Mouse (Mus musculus) thymus, postnatal 36 days (tissue): ENCODE measurements around the gene Tln2.

Experiments
- DNase-seq, 2 experiments: peaks; one replicate each; pipeline ENCODE4 v3.0.0; 2022; ENCODE audit warnings: mixed read lengths in 2 of 2

The Tln2 gene

GRCm38 (mm10) chr9:67545794-67546193 is 13.7 kb downstream of the Tln2 start:
- DNase-seq, result no peak

DNA sequence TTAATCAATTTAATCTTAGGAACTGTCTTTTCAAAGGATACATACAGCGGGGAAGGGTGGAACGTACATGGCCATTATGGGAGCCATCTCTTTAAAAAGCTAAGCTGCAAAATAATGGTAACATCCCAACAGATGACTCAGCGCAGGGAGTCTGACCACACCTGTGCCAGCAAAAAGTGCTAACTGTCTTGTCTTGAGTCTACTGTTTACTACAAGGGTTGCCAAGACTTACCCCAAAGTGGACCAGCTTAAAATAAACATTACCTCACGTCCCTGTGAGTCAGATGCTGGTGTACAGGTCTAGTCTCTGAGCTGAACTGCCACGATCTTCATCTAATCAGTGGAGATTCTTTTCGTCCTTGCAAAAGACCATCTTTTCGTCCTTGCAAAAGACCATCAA is 14.7 kb downstream of the Tln2 start:
- DNase-seq, result no peak

- DNase-seq, result no peak
These were observed 17.6 kb downstream of the Tln2 start for GRCm38 (mm10) chr9:67541948-67542347.

- DNase-seq, result no peak
These were observed 19.5 kb downstream of the Tln2 start for GRCm38 (mm10) chr9:67539776-67540706.

DNA sequence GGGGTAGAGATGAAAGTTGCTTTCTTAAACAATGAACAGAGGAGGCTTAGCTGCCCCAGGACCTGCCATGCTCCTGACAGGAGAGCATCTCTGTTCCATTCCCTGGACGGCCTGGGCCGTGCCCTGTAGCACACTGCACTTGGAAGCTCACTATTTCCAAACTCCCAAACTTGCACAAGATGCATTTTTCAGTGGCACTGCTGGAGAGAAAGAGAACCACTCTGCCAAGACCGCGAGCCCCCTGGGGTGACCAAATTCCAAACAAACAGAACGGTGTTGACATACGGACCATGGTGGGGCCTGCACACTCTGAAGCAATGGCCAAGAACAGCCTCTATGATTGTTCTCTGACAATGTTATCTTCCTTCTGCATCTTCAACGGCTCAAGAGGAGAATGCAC is 25.1 kb downstream of the Tln2 start:
- DNase-seq, result no peak

GRCm38 (mm10) chr9:67533260-67533659 is 26.2 kb downstream of the Tln2 start:
- DNase-seq, result no peak

GRCm38 (mm10) chr9:67532631-67533030 is 26.9 kb downstream of the Tln2 start:
- DNase-seq, result no peak

DNA sequence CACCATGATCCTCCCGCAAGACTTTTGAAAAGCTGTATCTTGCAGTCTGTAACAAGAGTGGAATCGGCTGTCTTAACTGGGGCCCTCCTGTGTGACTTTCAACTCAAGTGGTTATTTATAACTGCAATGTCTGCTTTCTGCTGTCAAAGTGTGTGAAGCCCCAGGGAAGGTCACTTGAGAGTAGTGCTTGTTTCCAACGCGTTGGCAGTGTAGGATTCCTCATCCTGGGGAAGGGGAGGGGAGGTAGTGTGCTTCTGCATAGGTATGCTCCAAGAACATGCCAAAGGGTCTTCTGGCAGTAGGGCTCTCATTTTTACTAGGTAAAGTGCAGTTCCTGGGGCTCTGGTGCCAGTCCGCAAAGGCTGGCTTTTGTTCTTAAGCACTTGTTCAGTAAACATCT is 29.9 kb downstream of the Tln2 start:
- no peak for DNase-seq

- DNase-seq, result no peak
These were observed 31.8 kb downstream of the Tln2 start for GRCm38 (mm10) chr9:67527726-67528125.

DNA sequence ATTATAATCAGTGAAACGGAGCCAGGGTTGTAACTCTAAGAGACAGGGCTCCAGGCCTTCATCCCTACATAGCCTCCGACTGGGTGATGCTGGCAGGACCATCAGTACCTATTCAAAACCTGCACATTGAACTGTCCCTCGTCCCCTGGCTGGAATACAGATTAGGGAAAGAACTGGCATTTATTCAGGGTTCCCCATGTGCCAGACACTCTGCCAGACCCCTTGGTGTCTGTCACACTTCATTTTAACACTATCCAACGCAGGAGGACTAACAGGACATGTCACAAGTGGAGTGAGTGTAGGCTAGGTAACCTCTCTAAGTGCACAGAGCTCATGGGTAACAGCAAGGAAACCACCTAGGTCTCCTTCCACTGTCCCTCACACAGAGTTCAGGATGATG is 37.8 kb downstream of the Tln2 start:
- no peak for DNase-seq

- DNase-seq, result no peak
These were observed 50.0 kb downstream of the Tln2 start for GRCm38 (mm10) chr9:67509510-67509909.

DNA sequence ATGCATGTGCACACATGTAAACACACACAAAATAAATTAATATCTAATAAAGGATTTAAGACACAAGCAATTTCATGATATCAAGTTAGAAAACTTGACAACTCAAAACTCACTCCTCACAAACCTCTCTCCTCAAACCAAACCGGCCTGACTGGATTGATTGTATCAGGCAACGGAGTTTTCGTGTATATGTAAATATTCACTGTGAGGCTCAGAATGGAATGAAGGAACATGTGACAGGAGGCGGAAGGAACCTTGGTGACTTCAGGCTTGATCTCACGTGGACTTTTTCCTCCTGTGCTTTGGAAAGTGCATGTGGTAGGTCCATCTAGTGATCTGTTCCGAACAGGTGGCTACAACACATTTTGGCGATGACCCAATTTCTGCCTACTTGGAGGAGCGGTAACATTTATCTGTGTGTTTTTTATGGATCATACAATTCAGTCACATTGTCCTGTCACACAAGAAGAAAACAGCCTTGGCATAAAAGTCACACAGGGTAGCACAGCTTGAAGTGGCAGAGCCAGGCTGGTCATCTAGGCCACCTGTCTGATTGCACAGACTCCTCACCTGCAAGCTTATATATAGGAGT is 54.7 kb downstream of the Tln2 start:
- no peak for DNase-seq

DNA sequence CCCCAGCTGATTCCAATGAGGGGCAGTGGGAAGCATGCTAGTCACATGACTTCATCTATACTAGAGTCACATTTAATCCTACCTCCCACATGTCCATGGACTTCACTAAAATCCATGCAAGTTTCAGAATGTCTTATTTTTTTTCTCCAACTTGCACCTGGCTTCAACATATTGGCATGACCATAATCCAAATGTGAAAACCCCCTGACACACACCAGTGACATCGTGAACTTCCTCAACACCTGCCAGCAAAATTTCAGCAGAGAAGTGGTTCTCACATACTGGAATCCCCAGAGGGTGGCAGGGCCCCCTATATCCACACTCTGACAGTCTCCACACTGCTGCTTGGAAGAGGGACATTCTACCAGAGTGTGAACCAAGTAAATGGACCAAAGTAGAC is 57.7 kb downstream of the Tln2 start:
- DNase-seq, result no peak

DNA sequence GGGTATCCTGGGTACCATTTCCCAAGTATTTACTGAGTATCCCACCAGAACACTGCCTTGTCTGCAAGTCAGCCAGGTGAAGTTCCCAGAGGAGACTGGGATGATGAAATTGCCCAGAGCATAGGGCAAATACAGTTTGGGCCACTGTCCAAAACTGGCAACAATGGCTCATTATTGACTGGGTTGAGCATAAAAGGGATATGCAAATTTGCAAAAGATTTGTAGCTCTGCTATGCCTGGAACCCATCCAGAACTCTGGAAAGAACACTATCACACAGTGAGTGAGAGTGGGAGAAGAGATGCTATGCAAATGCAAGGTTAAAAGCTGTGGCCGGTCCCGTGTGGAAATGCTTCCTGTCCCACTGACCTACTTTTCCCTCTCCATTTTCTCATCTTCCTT is 63.1 kb downstream of the Tln2 start:
- DNase-seq, result no peak

GRCm38 (mm10) chr9:67495350-67495749 is 64.2 kb downstream of the Tln2 start:
- no peak for DNase-seq

DNA sequence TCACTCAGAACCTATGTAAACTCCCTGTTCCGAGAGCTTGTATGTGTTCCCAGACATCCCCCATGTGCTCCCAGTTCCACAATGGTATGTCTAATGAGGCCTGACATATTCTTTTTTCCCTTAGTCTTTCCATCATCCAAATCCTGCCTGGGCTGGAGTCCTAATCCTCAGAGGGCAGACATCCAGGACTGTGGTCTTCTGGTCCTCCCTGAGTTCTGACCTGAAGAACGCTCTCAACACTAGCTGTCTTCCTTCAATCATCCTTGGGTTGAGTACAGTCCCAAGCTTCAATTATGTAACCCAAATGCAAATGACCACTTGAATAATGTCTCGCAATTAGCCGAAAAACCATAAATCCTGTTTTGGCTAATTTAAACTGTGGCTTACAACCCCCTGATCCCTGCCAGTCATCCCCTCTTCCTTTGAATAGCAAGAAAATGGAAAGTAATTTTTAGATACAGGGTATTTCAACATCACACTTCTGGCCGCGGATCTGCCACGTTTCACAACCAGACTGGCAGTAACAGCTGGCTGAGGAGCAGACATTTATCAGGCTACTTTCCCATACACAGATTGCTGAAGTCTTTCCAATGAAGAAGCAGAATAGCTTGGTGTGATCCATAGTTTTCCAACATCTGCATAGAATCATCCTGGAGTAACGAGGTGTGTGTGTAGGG is 65.5 kb downstream of the Tln2 start:
- DNase-seq, result no peak

- no peak for DNase-seq
These were observed 70.1 kb downstream of the Tln2 start for GRCm38 (mm10) chr9:67489370-67489769.

DNA sequence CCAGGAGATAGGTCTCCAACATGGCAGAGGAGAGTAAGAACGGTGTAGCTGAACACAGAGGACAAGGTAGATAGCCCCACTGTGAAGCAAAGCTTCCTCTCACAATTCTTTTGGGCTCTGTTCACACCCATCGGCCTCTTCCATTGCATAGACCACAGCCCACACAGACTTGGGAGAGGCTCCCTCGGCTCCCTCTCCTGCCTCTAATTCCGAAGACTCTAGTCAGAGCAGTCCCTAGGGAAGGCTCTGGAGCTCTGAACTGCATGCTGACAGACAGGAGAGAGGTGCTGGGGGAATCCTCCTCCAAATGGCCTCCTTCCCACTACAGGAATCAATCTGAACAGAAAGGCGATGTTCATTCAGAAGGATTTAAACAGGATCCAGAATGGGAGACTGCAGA is 72.9 kb downstream of the Tln2 start:
- no peak for DNase-seq

DNA sequence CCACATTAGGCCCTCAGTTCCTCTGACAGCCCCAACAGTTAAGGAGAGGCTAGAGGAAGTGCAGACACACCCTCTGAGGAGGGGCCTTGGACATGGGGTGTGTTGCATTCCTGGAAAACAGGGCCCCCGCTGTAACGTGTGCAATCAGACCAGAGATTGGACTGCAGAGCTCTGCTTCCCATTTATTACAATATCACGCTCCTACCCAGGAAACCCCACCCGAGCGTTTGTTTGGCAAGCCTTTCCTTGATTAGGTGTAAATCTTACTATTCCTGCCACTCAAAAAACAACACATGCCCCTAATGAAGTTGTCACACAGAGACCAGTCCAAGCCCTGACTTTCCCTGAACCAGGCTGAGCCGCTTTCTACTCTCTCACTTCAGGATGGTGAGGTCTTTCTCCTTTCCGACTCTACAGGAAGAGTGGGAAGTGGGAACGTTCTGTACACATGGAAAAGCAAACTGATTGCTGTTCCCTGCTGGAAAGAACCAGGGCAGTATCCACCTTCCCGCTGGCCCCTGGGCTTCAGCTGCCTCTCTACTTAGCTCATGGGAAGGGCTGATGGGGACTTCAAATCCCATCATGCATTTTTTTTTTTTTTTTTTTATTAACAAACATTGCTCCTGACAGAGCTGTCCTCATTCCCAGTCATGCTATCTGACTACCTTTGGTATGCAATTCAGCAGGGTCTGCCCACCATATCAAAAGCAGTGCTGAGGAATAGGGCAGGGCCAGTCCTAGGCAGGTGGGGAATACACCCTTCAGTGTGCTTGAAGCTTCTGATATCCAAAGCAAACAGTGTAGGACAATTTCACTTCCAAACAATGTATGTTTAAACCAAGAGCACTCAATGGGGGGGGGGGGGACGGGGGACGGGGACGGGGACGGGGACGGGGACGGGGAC is 74.1 kb downstream of the Tln2 start:
- DNase-seq, result no peak

- DNase-seq, result no peak
These were observed 77.2 kb downstream of the Tln2 start for GRCm38 (mm10) chr9:67482277-67482676.

DNA sequence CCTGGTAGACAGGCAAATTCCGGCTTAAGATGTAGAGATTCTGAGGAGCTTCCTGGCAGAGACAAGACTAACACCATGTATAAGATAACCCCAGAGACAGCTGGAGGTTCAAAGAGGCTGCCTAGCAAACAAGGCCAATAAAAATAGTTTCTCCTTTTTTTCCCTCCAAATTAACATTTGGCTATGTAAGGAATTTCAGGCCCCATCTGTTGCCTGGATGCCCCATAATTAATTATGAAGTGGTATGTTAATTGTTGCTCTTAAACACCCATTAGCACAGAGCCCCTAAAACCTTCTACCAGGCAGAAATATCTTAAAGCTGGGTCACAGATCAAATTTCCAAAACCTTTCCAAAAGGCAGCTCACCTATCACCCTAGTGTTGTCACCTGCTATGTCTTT is 77.7 kb downstream of the Tln2 start:
- no peak for DNase-seq

- no peak for DNase-seq
These were observed 82.1 kb downstream of the Tln2 start for GRCm38 (mm10) chr9:67477445-67477844.

DNA sequence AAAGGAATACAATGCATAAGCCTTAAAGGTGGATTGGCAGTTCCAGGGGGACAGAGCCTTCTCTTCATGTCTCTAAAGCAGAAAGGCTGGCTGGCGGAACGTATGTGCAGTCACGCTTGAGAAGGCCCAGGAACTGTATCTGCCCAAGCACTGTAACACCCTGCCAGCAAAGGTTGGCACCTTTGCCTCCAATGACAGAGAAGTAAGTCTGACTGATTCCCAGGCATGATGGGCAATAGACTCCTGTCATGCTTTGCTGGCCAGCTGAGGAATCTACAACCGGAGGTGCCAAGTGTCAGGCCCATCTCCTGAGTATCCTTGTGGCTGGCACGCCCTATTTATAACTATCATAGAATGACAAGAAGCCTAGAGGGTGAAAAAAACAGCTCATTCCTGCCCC is 83.3 kb downstream of the Tln2 start:
- DNase-seq, result no peak
